Mouse (Mus musculus): ENCODE data around the gene Olfr148. TPM values are rescaled to one million over a fixed set of nuclear protein-coding genes. Genes with fewer than 3 reads are reported as not detected.

Gene Olfr148
- total RNA-seq, 2 experiments from 2014 or later: not detected

Other genes with a start within 250 kb of the Olfr148 start
- not detected for gene Olfr951, start 223.2 kb upstream of the Olfr148 start, total RNA-seq (2021)
- not detected for gene Olfr952, start 183.5 kb upstream of the Olfr148 start, total RNA-seq (2021)
- not detected for gene Olfr954, start 154.0 kb upstream of the Olfr148 start, total RNA-seq (2021)
- not detected for gene Olfr955, start 138.7 kb upstream of the Olfr148 start, total RNA-seq (2021)
- gene Olfr44, start 116.7 kb upstream of the Olfr148 start, total RNA-seq (2021): not detected
- not detected for gene Olfr957, start 94.8 kb upstream of the Olfr148 start, total RNA-seq (2021)
- not detected for gene Olfr958, start 56.6 kb upstream of the Olfr148 start, total RNA-seq (2021)
- gene Olfr959, start 35.1 kb upstream of the Olfr148 start, total RNA-seq (2021): not detected
- gene AW551984, start 6.3 kb upstream of the Olfr148 start, total RNA-seq (2021): under 1 TPM; 0.36 to 0.78 TPM
- not detected for gene Olfr960, start 10.7 kb downstream of the Olfr148 start, total RNA-seq (2021)
- gene Olfr961, start 34.4 kb downstream of the Olfr148 start, total RNA-seq (2021): not detected
- gene Olfr963, start 56.5 kb downstream of the Olfr148 start, total RNA-seq (2021): not detected
- gene Olfr149, start 96.5 kb downstream of the Olfr148 start, total RNA-seq (2021): not detected
- gene Olfr965, start 100.7 kb downstream of the Olfr148 start, total RNA-seq (2021): not detected
- gene Olfr150, start 120.3 kb downstream of the Olfr148 start, total RNA-seq (2021): not detected
- gene Olfr967, start 135.6 kb downstream of the Olfr148 start, total RNA-seq (2021): not detected
- gene Olfr968, start 172.6 kb downstream of the Olfr148 start, total RNA-seq (2021): not detected
- gene Olfr969, start 180.3 kb downstream of the Olfr148 start, total RNA-seq (2021): not detected
- gene Olfr970, start 198.2 kb downstream of the Olfr148 start, total RNA-seq (2021): not detected
- not detected for gene Olfr971, start 226.2 kb downstream of the Olfr148 start, total RNA-seq (2021)

Data from heart, postnatal 25 days (tissue).